ENCODE assay signal across 22 mouse cellular contexts in genomic region chr9:123596910-123597309, GRCm38 (mm10). TPM values are rescaled to one million over a fixed set of nuclear protein-coding genes. Genes with fewer than 3 reads are reported as not detected.
DNase-seq lines count a peak whose midpoint lies in the region; ATAC-seq and TF ChIP-seq lines count a peak whose summit lies in the region.
"Had no signal": no experiment of that assay in that cellular context is flagged by ENCODE, and none has a peak within 500 bp of the region (broad histone marks: within the 10 kb centered on the region; RNA-seq: fewer than 3 reads in every experiment).

No protein-coding gene starts in this region.

- no peak for TF ChIP-seq CTCF in lung, embryonic 14.5 days (IDR thresholded peaks at IDR 0.05; ENCODE audit: low read depth)

- 0 out of 2 replicates have a peak, but pooled peaks have one; percentile 41 for ATAC-seq in intestine, embryonic 14.5 days (replicated peaks; ENCODE audit: low FRiP score, low TSS enrichment, low read depth)
- no peak for ATAC-seq in intestine, embryonic 15.5 days
- no peak for ATAC-seq in lung, embryonic 14.5 days (ENCODE audit: insufficient read depth)
- ATAC-seq: forebrain, embryonic 14.5 days; forebrain, postnatal 0 days; hindbrain, embryonic 16.5 days had no signal

- 88% methylated on average over 2 of the region's 2 CpGs for WGBS in intestine, embryonic 14.5 days
- WGBS in intestine, embryonic 15.5 days = 96% methylated on average over 2 of the region's 2 CpGs
- 90% methylated on average over 2 of the region's 2 CpGs for WGBS in lung, embryonic 14.5 days

- H3K4me2 ChIP-seq in intestine, embryonic 14.5 days (ENCODE audit: low read length) = no peak overlapping the region
- H3K4me2 ChIP-seq in intestine, embryonic 15.5 days (replicated peaks) = no peak overlapping the region
- no peak overlapping the region for H3K4me2 ChIP-seq in lung, embryonic 14.5 days
- H3K4me2 ChIP-seq: embryonic facial prominence, embryonic 12.5 days; embryonic facial prominence, embryonic 15.5 days; heart, embryonic 11.5 days had no signal

- no peak overlapping the region for H3K9ac ChIP-seq in intestine, embryonic 14.5 days (ENCODE audit: low read length)
- no peak overlapping the region for H3K9ac ChIP-seq in intestine, embryonic 15.5 days
- H3K9ac ChIP-seq in lung, embryonic 14.5 days = no peak overlapping the region
- H3K9ac ChIP-seq: embryonic facial prominence, embryonic 12.5 days; embryonic facial prominence, embryonic 15.5 days; forebrain, postnatal 0 days had no signal

- no peak for DNase-seq in intestine, embryonic 14.5 days (ENCODE audit: low spot score)
- peak; percentile 8 for DNase-seq in lung, embryonic 14.5 days
- no peak for DNase-seq in lung, postnatal 36 days
- peak; percentile 52 for DNase-seq in MEL-GATA-1-ER (ENCODE audit: extremely low read depth, low read depth)
- DNase-seq in thymus, postnatal 14 days = no peak
- DNase-seq: adrenal gland, adult 2 months; adrenal gland, postnatal 14 days; cerebellum, adult 11 months; cerebellum, adult 2 months; cerebellum, adult 9-11 months; cerebellum, postnatal 25 days; forebrain, postnatal 0 days; gastrocnemius, adult 2 months; gastrocnemius, postnatal 14 days; heart, adult 11 months; heart, postnatal 14 days had no signal

- H3K4me1 ChIP-seq in intestine, embryonic 14.5 days (replicated peaks; ENCODE audit: control insufficient read depth, insufficient read depth, low read length) = no peaks in the 10 kb centered on the region
- no peaks in the 10 kb centered on the region for H3K4me1 ChIP-seq in intestine, embryonic 15.5 days (replicated peaks)
- H3K4me1 ChIP-seq in lung, embryonic 14.5 days (ENCODE audit: insufficient read depth) = no peaks in the 10 kb centered on the region
- H3K4me1 ChIP-seq: embryonic facial prominence, embryonic 12.5 days; embryonic facial prominence, embryonic 15.5 days had no signal

- H3K36me3 ChIP-seq in intestine, embryonic 14.5 days (ENCODE audit: control insufficient read depth, insufficient read depth, low read length) = peaks cover 28% of the 10 kb centered on the region
- H3K36me3 ChIP-seq in intestine, embryonic 15.5 days = no peaks in the 10 kb centered on the region
- peaks cover 7% of the 10 kb centered on the region; the same call in 1 of the 2 replicates for H3K36me3 ChIP-seq in lung, embryonic 14.5 days (ENCODE audit: insufficient read depth)

- H3K9me3 ChIP-seq in intestine, embryonic 14.5 days (ENCODE audit: control insufficient read depth, low read length) = no peaks in the 10 kb centered on the region
- no peaks in the 10 kb centered on the region for H3K9me3 ChIP-seq in intestine, embryonic 15.5 days
- no peaks in the 10 kb centered on the region for H3K9me3 ChIP-seq in lung, embryonic 14.5 days (ENCODE audit: low read depth, low read length)
- H3K9me3 ChIP-seq: embryonic facial prominence, embryonic 12.5 days; embryonic facial prominence, embryonic 15.5 days had no signal

- H3K27me3 ChIP-seq in intestine, embryonic 14.5 days (replicated peaks; ENCODE audit: control insufficient read depth, insufficient read depth, low read length) = no peaks in the 10 kb centered on the region
- no peaks in the 10 kb centered on the region for H3K27me3 ChIP-seq in intestine, embryonic 15.5 days (replicated peaks)
- no peaks in the 10 kb centered on the region for H3K27me3 ChIP-seq in lung, embryonic 14.5 days (ENCODE audit: insufficient read depth, low read length)
- H3K27me3 ChIP-seq: embryonic facial prominence, embryonic 12.5 days; embryonic facial prominence, embryonic 15.5 days had no signal

- no peak overlapping the region for H3K4me3 ChIP-seq in intestine, embryonic 14.5 days (ENCODE audit: low read depth, low read length)
- no peak overlapping the region for H3K4me3 ChIP-seq in intestine, embryonic 15.5 days (replicated peaks)
- no peak overlapping the region for H3K4me3 ChIP-seq in lung, embryonic 14.5 days (ENCODE audit: low read depth, low read length)
- H3K4me3 ChIP-seq: embryonic facial prominence, embryonic 12.5 days; embryonic facial prominence, embryonic 15.5 days; gastrocnemius, adult 2 months had no signal

- no peak overlapping the region for H3K27ac ChIP-seq in intestine, embryonic 14.5 days (ENCODE audit: low read depth)
- H3K27ac ChIP-seq in intestine, embryonic 15.5 days = no peak overlapping the region
- no peak overlapping the region for H3K27ac ChIP-seq in lung, embryonic 14.5 days (ENCODE audit: low read depth)
- H3K27ac ChIP-seq: embryonic facial prominence, embryonic 12.5 days; embryonic facial prominence, embryonic 15.5 days; gastrocnemius, adult 2 months had no signal

RNA-seq across cellular contexts. Expression of gene Slc6a20b, which starts 35.5 kb away (rescaled TPM):
- polyA plus RNA-seq in intestine, embryonic 14.5 days (2014; fragmentation: Nextera tagmentation; extraction: Ambion mirVana) = 0.35 and 0.50 TPM in 2 replicates
- 0.45 and 0.59 TPM in 2 replicates for polyA plus RNA-seq in intestine, embryonic 15.5 days (2015; fragmentation: Nextera tagmentation; extraction: Ambion mirVana)
- 0.14 and 0.27 TPM in 2 replicates for polyA plus RNA-seq in lung, embryonic 14.5 days (2014; fragmentation: Nextera tagmentation; extraction: Ambion mirVana)
- polyA plus RNA-seq: adrenal gland, adult 2 months had no signal

Comparison
In these comparisons a context has a peak if more than half of its experiments do, and no peak if none do; other contexts are left out.
1. DNase-seq: peak in lung, embryonic 14.5 days (single experiment) and MEL-GATA-1-ER (single experiment); none in intestine, embryonic 14.5 days (single experiment), lung, postnatal 36 days (single experiment) and thymus, postnatal 14 days (single experiment).